Mouse (Mus musculus) kidney, embryonic 16.5 days (tissue): Measurements from ENCODE around the gene Upb1. TPM values are rescaled to one million over a fixed set of nuclear protein-coding genes. Genes with fewer than 3 reads are reported as not detected.
"Not testable (repeated sequence)": the region's sequence is repeated elsewhere in the genome, so short reads cannot be mapped to it uniquely, and the experiment has no call there.

ENCODE experiments used
- ATAC-seq: fragments of 200-750 bp; cut with Nextera tagmentation; 2 replicates; pipeline ENCODE4 v1.8.0; 2017; ENCODE audit warnings: moderate TSS enrichment; ENCODE audit not compliant: low FRiP score, low TSS enrichment
- H3K27ac ChIP-seq: fragments of 300-500 bp; sonication (generic); 2 replicates; pipeline ENCODE4 v1.5.1; 2014; ENCODE audit warnings: low read length
- H3K27me3 ChIP-seq: fragments of 300-500 bp; sonication (generic); 2 replicates; pipeline ENCODE4 v1.6.1; 2014; ENCODE audit warnings: low read length, control low read depth, mixed read lengths; ENCODE audit not compliant: insufficient read depth
- H3K36me3 ChIP-seq: fragments of 300-500 bp; sonication (generic); 2 replicates; pipeline ENCODE4 v1.6.1; 2014; ENCODE audit warnings: low read length, control low read depth, mixed read lengths; ENCODE audit not compliant: insufficient read depth
- H3K4me1 ChIP-seq: fragments of 300-500 bp; sonication (generic); 2 replicates; pipeline ENCODE4 v1.6.1; 2014; ENCODE audit warnings: low read length, control low read depth, mixed read lengths; ENCODE audit not compliant: insufficient read depth
- H3K4me2 ChIP-seq: fragments of 300-500 bp; sonication (generic); replicated peaks from 2 replicates; pipeline ENCODE4 v1.6.1; 2014; ENCODE audit warnings: low read depth, low read length
- H3K4me3 ChIP-seq: fragments of 300-500 bp; sonication (generic); 2 replicates; pipeline ENCODE4 v1.5.1; 2014; ENCODE audit warnings: mild to moderate bottlenecking, low read length
- H3K9ac ChIP-seq: fragments of 300-500 bp; sonication (generic); replicated peaks from 2 replicates; pipeline ENCODE4 v1.6.1; 2014; ENCODE audit warnings: low read length
- H3K9me3 ChIP-seq: fragments of 300-500 bp; sonication (generic); 2 replicates; pipeline ENCODE4 v1.6.1; 2016; ENCODE audit warnings: low read length, control low read depth
- WGBS: fragments of 180-500 bp; shearing (Covaris S2); extraction: QIAGEN DNeasy Blood & Tissue Kit; methylation state at CpG from one replicate; pipeline ENCODE4 v1.1.7; 2014; 5-methylcytosine and 5-hydroxymethylcytosine counted together
- polyA plus RNA-seq: library from polyadenylated mRNA; unstranded; fragments of >200 nt; fragmentation: Nextera tagmentation; extraction: Ambion mirVana; gene quantifications from 2 replicates; pipeline ENCODE4 v1.2.1, GENCODE M21; 2015

The Upb1 gene
- polyA plus RNA-seq, 1 experiment from 2014 or later, result 3.3 TPM

DNA sequence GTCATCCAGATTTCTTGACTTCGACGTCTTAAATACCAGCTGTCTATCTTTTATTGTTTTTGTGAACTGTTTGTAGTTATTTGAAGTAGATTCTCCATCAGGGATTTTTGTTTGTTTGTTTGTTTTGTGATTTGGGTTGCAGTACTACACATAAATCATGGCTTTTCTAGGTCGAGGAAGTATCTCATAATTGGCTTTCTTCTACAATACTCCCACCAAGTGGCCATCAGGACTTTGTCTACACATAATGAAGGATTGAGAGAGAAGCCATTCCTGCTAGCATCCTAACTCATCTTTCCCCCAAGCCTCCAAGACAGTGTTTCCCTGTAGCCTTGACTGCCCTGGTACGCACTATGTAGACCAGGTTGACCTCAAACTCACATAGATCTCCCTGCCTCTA lies 10.1 kb upstream of the Upb1 start:
- H3K4me1 ChIP-seq, result no peaks in the 10 kb centered on the region
- no peak overlapping the region for H3K9ac ChIP-seq
- no peaks in the 10 kb centered on the region for H3K9me3 ChIP-seq
- ATAC-seq, result no peak
- no peaks in the 10 kb centered on the region for H3K36me3 ChIP-seq
- 79% methylated on average over 4 of the region's 4 CpGs for WGBS
- no peak overlapping the region for H3K4me3 ChIP-seq
- no peaks in the 10 kb centered on the region for H3K27me3 ChIP-seq
- H3K4me2 ChIP-seq, result no peak overlapping the region
- no peak overlapping the region for H3K27ac ChIP-seq

DNA sequence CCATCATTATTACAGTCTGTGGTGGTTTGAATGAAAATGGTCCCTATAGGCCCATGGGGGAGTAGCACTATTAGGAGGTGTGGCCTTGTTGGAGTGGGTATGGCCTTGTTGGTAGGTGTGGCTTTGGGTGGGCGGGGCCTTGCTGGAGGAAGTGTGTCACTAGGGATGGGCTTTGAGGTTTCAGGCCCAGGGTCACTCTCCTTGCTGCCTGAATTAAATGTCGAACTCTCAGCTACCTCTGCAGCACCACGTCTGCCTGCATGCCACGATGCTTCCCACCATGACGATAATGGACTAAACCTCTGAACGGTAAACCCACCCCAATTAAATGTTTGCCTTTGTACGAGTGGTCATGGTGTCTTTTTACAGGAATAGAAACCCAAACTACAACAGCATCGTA lies 6.1 kb upstream of the Upb1 start:
- 84% methylated on average over 8 of the region's 8 CpGs for WGBS
- Histone ChIP-seq H3K27ac (no peak overlapping the region), H3K4me2 (no peak overlapping the region), H3K9ac (no peak overlapping the region), H3K9me3 (no peaks in the 10 kb centered on the region), H3K36me3 (no peaks in the 10 kb centered on the region), H3K4me3 (no peak overlapping the region), H3K27me3 (no peaks in the 10 kb centered on the region), H3K4me1 (no peaks in the 10 kb centered on the region)
- no peak for ATAC-seq

DNA sequence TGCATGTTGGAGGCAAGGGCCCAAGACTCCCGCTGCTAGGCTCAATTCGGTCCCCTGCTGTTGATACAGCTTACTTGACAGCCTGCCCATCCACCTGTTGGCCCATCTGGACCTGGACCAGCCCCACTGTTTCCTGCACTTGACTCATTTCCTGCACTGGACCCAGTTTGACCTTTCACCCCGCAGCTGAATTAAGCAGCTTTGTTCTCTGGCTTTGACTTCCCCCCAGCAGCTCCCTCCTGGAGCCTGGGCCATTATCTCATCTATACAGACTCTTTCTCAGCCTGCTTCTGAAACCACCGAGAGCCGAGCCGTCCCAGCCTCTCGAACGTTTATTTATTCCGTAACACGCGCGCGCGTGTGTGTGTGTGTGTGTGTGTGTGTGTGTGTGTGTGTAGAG lies 3.9 kb upstream of the Upb1 start:
- no peak overlapping the region for H3K4me3 ChIP-seq
- no peak overlapping the region for H3K9ac ChIP-seq
- no peak overlapping the region for H3K27ac ChIP-seq
- 54% methylated on average over 14 of the region's 14 CpGs for WGBS
- H3K4me2 ChIP-seq, result no peak overlapping the region
- 0 out of 2 replicates have a peak, but pooled peaks have one; percentile 19 for ATAC-seq
- H3K36me3 ChIP-seq, result no peaks in the 10 kb centered on the region
- no peaks in the 10 kb centered on the region for H3K27me3 ChIP-seq
- H3K9me3 ChIP-seq, result no peaks in the 10 kb centered on the region
- no peaks in the 10 kb centered on the region for H3K4me1 ChIP-seq

DNA sequence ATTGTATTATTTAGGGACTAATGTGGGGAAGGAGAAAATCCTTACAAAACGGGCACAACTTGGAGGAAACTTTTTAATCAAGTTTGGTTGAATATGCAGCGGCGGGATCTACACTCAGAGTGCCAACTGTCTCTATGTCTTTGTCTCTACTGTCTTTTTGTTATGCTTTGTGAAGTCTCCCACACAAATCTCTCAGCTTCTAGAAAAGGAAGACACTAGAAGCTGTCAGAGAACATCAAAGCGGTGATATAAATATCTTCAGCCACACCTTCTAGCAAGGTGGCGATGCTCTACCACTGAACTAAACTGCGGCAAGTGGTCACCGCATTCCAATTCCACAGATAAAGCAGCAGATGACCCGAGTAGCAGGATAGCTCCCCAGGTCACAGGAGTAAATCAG lies 5.0 kb downstream of the Upb1 start:
- Histone ChIP-seq H3K9ac (no peak overlapping the region), H3K36me3 (no peaks in the 10 kb centered on the region), H3K27ac (no peak overlapping the region), H3K27me3 (no peaks in the 10 kb centered on the region), H3K4me3 (no peak overlapping the region), H3K4me2 (no peak overlapping the region), H3K4me1 (no peaks in the 10 kb centered on the region), H3K9me3 (no peaks in the 10 kb centered on the region)
- 86% methylated on average over 8 of the region's 8 CpGs for WGBS
- ATAC-seq, result no peak

DNA sequence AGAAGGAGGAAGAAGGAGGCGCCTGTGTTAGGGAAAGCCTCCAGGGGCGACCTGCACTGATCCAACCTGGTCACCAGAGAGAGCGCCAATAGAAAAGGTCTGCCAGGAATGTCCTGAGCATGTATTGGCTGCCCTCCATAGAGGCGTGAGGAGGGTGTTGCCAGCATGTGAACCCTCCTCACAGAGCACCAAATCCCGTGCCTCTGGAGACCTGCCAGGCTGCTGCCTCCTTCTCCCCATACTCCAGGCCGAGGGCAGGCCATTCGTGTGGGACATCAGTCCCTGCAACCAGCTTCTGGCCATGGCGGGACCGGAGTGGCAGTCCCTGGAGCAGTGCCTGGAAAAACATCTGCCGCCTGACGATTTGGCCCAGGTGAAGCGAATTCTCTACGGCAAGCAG lies 5.8 kb downstream of the Upb1 start:
- H3K36me3 ChIP-seq, result no peaks in the 10 kb centered on the region
- H3K9ac ChIP-seq, result no peak overlapping the region
- no peak overlapping the region for H3K27ac ChIP-seq
- H3K4me1 ChIP-seq, result no peaks in the 10 kb centered on the region
- H3K27me3 ChIP-seq, result no peaks in the 10 kb centered on the region
- 0 out of 2 replicates have a peak overlapping the region, but pooled peaks have one; percentile 2 for H3K4me2 ChIP-seq
- H3K9me3 ChIP-seq, result no peaks in the 10 kb centered on the region
- ATAC-seq, result 0 out of 2 replicates have a peak, but pooled peaks have one; percentile 42
- WGBS, result 52% methylated on average over 13 of the region's 13 CpGs
- H3K4me3 ChIP-seq, result 0 out of 2 replicates have a peak overlapping the region, but pooled peaks have one; percentile 7

DNA sequence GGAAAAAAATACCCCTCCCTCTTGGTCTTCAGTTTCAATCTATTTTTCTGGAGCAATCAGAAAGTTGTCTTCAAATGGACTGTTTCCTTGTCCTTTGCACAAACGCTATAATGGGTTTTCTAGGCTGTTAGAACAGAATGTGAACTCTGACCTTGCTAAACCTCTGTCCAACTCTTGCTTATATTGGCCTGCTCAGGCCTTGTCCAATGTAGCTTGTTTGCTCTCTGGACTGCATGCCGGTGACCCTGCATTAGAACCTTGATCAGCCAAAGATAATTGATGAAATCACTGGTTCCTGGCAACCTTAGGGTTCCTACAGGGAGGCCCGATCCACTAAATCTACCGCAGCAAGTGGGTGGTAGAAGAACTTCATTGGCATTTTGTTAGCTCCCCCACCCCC lies 6.8 kb downstream of the Upb1 start:
- 67% methylated on average over 4 of the region's 4 CpGs for WGBS

DNA sequence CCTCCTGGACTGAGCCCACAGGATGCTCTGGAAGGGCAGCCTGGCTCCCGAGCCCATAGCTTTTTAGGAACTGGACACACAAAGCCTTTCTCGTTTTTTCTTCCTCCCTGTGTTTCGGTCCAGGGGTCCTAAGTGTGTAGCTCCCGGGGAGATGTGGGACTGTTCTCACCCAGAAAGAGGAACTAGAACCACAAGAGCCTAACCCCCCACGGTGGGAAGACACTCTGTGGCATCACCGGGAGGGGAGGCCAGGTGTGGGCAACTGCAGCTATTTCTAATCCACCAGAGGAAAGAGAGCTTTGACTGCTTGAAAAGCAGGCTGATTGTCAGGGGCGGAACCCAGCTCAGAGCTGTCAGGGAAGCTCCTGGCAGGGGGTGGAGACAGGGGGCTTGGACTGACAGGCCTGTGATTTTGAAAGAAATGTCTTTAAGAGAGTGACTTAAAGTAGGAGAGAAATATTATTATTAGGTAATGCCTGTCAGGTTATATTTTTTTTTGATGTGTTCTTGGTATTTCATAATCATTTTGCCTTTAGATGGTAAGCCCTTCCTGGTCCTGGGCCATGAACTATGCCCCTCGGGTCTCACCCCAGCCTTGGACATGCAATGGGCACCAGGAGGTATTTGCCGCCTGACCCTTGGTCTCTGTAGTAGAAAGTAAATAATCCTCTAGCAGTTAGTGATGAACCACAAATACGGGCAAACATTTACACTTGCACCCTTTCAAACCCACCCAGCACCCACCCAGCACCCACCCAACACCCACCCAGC lies 10.6 kb downstream of the Upb1 start:
- H3K27ac ChIP-seq, H3K4me3 ChIP-seq, H3K9me3 ChIP-seq, H3K36me3 ChIP-seq, H3K27me3 ChIP-seq, H3K4me2 ChIP-seq, H3K9ac ChIP-seq, H3K4me1 ChIP-seq: not testable (repeated sequence)
- peak; percentile 75; the same call in 1 of the 2 replicates for ATAC-seq
- WGBS, result 36% methylated on average over 8 of the region's 10 CpGs

More for the DNA sequence above, 6.8 kb downstream of the Upb1 start:
- H3K27ac ChIP-seq, result no peak overlapping the region
- ATAC-seq, result no peak
- no peaks in the 10 kb centered on the region for H3K27me3 ChIP-seq
- H3K9me3 ChIP-seq, result no peaks in the 10 kb centered on the region
- no peak overlapping the region for H3K9ac ChIP-seq
- no peak overlapping the region for H3K4me3 ChIP-seq
- H3K36me3 ChIP-seq, result no peaks in the 10 kb centered on the region
- no peaks in the 10 kb centered on the region for H3K4me1 ChIP-seq
- no peak overlapping the region for H3K4me2 ChIP-seq

DNA sequence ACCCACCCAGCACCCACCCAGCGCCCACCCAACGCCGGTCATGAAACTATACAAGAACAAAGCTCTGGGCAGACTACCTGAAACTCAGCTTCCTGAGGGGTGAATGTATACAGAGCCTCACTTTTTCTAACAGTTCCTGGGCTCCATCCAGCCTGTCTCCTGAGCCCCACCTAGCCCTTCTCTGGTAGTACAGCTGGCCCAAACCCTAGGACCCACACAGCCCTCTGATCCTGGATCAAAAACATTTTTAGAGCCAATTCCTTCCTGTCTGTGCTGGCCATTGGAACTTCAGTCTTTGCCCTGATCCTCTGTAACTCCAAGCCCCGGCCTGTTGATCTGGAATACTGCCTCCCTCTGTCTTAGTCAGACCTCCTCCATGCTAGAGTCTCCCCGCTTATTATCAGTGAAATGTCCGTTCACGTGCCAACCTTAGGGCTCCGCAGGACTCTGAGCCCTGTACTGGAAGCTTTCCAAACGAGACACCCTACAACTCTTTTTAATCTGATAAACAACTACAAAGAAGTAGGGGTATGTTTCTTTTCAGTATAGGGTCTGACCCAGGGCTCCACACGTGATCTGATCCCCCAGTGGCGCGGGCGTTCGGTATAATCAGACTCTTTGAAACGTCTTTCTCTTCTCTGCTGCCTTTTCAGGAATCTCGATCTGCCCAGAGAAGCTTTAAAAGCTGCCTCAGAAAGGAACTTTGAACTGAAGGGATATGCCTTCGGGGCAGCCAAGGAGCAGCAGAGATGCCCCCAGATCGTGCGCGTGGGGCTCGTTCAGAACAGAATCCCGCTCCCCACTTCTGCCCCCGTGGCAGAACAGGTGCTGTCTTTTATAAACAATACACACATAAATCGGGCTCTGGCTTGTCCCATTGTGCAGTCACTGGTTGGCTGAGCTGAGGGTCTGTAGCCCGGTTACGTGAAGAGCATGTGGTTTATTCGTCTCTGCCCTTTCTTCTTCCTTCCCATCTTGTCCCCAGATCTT lies 11.5 kb downstream of the Upb1 start:
- no peaks in the 10 kb centered on the region for H3K36me3 ChIP-seq
- H3K27me3 ChIP-seq, result no peaks in the 10 kb centered on the region
- no peaks in the 10 kb centered on the region for H3K4me1 ChIP-seq
- H3K4me2 ChIP-seq, result no peak overlapping the region
- 67% methylated on average over 27 of the region's 27 CpGs for WGBS
- no peak overlapping the region for H3K4me3 ChIP-seq
- no peak overlapping the region for H3K27ac ChIP-seq
- H3K9me3 ChIP-seq, result no peaks in the 10 kb centered on the region
- peak; percentile 31; the same call in 1 of the 2 replicates for ATAC-seq
- H3K9ac ChIP-seq, result no peak overlapping the region

DNA sequence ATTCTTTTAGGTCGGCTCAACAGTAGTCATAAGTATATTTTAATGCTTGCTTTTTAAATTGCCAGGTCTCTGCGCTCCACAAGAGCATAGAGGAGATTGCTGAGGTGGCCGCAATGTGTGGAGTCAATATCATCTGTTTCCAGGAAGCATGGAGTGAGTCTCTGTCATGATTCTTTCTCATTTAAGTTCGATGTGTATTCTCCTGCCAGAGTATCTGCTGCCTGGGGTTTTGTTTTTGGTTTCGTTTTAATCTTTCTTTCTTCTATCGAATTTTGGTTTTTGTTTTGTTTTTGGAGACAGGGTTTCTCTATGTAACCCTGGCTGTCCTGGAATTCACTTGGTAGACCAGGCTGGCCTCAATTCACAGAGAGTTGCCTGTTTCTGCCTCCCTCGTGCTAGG lies 14.0 kb downstream of the Upb1 start:
- Histone ChIP-seq H3K9ac (no peak overlapping the region), H3K4me3 (no peak overlapping the region), H3K27ac (no peak overlapping the region), H3K4me1 (no peaks in the 10 kb centered on the region), H3K9me3 (no peaks in the 10 kb centered on the region), H3K27me3 (no peaks in the 10 kb centered on the region), H3K36me3 (no peaks in the 10 kb centered on the region), H3K4me2 (no peak overlapping the region)
- ATAC-seq, result no peak
- 85% methylated on average over 7 of the region's 7 CpGs for WGBS
